Mouse (Mus musculus) adrenal gland, adult 18-20 months (tissue): Measurements from ENCODE around the gene Fignl2. TPM values are rescaled to one million over a fixed set of nuclear protein-coding genes. Genes with fewer than 3 reads are reported as not detected.

ENCODE experiments used
- DNase-seq, 2 experiments: peaks; one replicate each; pipeline ENCODE4 v3.0.0; 2021 to 2022; ENCODE audit warnings: low spot score in 2 of 2
- total RNA-seq, 2 experiments: library from RNA; stranded (reverse); gene quantifications; 1 replicate in 1 of 2; 2 replicates in 1 of 2; pipeline ENCODE4 v1.2.3; 2021

The Fignl2 gene
- total RNA-seq, 2 experiments from 2014 or later, result 4.7 to 7.1 TPM

DNA sequence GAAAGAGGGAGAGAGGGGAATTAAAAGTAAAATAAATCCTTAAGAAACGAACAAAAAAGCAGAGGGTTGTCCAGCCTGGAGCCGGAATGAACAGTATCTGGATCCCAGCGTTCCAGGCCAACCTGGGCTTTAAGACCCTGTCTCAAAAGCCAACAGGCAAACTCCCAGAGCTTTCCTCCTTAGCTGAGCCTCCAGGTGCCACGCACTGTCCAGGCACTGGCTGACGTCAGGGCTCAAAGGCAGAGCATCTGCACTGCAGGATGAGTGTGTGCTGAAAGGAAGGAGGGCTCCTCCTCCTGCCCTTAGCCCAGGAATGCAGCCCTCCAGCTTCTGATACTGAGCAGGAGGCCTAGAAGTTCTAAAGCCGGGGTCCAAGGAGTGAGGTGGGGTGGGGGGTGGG lies 15.6 kb upstream of the Fignl2 start:
- no peak for DNase-seq

DNA sequence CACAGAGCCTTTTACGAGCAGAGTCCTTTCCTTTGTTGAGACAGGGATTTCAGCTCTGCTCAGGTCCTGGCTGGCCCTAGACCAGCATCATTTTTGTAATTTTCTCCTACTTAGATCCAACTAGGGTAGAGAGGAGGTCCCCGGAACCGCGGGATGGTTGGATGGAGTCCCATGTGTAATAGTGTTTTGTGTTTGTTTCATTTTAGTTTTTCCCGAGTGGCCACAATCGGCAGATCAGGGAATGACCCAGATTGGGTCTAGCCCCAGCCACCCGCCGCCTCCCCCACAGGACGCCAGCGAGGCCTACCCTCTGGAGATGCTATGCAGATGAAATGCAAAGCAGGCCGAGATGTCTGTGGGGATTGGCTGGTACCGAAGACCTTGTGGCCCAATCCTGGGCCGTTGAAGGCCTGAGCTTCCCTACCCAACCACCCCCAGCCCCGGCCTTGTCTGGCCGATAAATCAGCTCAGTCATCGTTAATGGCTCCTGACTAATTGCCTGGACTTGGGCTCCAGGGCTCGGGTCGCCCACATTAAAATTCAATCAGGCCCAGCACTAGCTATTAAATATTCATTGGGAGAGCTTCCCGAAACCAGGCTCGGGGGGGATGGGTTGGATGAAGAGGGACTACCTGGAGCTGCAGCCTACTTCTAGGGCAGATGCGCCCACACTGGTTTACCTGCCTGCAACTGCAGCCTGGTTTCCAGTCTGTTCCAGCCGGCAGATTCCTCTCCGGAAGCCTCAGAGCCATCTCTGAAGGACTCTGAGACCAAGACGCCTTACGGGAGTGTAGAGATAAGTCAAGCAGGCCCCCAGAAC lies 14.7 kb upstream of the Fignl2 start:
- no peak for DNase-seq

DNA sequence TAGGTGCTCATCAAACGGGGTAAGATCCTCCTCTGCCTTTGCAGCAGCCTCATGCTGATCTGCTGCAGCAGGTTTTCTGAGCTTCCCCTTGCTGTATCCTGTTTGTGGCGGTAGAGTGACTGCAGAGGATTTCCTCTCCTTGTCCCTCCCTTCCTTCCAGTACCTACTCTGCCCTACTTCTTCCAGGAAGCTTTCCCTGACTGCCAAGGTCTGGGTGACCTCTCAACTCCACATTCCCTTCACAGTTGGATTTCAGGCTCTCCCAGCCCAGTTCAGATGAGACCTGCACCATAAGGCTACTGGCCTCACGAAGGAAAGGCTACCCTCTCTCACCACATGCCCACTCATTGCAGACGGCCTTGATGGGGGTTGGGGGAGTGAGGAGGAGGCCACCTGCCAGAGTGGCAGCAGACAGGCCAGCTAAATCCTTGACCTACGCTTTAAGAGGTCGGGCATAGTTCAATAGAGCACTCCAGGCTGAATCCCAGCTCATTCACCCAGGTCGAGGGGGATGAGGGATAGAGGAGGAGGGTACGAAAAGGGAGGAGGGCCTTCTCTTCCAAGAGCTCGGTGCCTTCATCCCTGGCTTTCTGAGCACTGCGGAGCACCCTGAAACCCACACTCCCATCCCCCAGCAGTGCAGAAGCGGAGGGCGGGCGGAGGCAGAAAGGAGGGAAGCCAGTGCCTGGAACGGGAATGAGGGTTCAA lies 13.9 kb upstream of the Fignl2 start:
- no peak for DNase-seq

DNA sequence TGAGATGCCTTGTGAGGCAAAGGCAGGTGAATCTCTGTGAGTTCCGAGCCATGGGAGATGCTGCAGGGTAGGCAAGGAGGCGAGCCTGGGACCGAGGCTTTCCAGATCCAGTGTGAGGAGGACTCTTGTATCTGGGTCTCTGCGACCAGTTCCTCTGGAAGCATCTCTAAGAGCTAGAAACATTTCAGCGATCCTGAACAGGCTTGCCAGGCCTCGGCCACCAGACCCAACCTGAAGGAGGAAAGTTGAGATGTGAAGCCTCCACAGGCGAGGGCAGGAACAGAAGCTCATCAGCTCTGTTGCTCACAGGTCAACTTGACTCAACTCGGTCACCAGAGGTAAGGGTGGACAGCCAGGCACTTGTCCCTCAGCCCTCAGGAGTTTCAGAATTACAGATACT lies 13.2 kb upstream of the Fignl2 start:
- DNase-seq, result no peak

DNA sequence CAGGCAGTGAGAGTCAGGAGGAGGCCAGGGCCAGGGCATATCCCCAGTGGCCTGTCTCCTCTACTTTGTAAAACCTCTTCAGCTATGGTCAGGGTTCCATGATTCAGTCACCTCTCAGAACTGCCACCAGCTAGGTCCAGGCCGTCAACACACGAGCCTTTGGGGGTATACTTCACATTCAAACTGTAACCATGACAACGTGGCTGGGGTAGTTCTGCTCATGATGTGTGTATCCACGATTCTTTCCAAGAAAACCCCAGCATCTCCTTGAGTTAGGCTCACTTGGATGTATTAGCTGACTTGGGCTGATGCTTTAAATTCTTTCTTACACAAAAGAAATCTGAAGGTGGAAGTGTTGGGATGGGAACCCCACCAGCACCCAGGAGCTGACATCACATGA lies 9.9 kb upstream of the Fignl2 start:
- no peak for DNase-seq

DNA sequence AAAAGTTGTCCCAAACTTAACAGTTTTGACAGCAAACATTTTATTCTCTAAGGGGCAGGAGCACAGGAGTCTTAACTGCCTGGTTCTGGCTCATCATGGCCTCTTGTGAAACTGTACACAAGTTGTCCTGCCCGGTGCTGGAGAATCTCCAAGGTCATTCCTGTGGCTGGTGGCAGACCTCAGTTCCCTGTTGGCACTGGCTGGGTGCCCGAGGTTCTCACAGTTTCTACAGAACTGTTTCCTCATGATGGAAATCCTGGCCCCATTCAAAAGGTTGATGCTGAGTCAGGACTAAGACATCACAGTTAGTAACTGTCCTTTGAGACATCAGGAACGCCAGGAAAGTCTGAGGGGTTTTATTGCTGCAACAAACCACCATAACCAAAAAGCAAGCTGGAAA lies 8.6 kb upstream of the Fignl2 start:
- peak; percentile 67 to 74 for DNase-seq

DNA sequence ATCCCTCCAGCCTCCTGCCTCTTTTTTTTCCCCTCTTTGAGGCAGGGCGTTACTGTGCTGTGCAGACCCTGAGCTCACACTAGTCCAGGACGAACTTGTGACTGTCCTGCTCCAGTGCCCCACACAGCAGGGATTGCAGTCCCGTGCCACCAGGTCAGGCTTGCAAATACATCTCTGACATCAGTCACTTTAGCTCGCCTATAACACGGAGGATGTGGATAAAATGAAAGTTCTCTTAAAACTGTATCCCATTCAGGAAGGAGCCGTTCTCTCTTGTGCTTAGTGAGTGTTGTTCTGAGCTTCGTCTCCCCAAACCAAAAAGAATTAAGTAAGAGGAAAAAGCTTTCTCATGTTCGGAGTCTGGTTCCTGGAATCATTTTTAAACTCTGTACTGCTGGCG lies 8.1 kb upstream of the Fignl2 start:
- DNase-seq, result no peak

DNA sequence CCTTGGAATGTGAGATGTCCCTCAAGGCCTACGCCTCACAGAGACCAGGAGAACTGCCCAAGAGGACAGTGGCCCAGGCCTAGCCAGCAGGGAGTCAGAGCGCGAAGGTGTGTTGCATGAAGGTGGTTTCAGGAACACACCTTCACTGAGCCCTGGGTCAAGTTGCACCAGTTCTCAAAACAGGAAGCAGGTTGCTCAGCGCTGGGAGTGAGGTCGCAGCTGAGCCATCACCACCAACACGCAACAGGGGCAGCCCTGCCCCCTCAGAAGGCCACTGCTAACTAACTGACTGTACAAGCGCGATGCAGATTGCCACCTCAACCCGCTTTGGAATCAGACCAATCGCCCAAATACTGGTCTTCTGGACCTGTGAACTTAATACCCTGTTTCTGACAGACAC lies 6.1 kb upstream of the Fignl2 start:
- DNase-seq, result no peak

DNA sequence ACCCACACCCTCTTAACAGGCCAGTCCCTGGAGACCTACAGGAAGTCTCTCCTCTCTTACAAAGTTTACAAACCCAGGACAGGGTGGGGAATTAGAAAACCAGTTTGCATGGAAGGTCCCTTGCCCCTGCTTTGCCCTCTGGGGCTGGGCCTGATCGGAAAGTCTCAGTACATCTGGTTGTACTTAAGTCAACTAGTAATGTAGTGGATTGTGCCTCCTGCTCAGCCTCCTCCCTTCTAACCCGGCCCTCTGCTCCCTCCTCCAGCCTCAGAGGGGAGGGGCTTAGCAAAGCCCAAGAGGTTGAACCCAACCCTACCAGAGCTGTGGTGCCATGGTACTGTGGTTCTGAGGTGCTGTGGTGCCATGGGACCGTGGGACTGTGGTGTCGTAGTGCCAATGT lies 3.9 kb upstream of the Fignl2 start:
- no peak for DNase-seq

DNA sequence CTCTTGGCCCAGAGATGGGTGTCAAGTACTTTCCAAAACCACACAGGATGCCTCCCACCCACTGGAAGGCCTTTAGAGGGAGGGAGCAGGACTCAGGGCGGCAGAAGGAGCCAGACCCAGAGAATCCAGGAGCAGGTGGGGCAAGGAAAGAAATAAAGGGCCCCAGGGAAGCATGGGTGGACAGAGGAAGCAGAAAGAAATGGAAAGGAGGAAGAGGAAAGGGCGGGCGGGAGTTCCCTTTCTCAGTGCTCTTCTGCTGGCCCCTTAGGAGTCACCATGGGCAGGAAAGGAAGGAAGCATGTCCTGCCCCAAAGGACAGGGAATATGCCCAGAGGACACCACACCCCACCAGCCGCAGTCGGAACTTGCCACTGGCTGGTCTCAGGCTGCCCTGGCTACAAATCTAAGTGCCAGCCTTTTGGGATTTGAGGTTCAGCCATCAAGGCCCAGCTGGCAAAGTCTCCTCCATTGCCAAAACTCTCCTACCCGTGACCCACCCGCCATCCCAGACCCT lies 2.7 kb upstream of the Fignl2 start:
- no peak for DNase-seq

DNA sequence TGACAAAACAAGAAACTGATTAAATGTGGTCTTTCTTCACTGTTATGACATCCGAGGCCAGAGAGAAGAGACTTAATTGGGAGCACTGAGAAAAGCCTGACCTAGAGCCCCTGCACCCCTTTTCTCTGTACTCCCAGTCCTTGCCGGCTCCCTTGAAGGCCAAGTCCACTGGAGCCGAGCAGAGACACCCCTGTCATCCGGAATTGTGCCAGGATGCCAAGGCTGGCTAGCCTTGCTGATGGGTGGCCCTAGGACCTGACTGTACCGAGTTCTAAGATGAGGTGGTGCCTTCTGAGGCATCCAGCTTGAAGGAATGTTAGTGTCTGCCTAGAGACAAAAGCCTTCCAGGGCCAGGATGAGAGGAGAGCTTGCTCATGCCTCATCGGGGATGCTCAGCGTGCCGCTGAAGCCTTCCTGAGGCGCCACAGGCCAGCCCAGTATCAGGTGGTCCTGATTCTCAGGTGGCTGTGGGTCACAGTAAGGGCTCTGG lies 1.7 kb upstream of the Fignl2 start:
- DNase-seq, result peak in 1 of 2 experiments; percentile 43

DNA sequence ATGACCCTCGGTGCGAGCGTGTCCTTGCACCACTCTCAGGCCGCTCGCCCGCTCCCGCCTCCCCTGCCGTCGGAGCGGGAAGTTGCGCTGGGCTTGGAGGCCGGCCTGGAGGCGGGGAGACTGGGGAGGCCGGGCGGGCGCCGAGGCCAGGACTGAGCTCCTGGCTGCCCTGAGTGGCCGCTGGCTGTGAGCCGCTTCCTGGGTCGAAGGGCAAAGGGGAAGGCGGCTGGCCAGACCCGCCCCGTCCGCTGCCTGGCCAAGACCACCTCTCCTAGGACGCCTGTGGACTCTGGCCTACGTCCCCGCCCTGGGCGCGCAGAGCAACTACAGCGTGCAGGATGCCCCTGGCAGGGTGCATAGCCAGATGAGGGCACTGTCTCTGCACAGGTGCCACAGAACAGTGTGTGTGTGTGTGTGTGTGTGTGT lies 377 bp upstream of the Fignl2 start:
- peak; percentile 90 for DNase-seq

DNA sequence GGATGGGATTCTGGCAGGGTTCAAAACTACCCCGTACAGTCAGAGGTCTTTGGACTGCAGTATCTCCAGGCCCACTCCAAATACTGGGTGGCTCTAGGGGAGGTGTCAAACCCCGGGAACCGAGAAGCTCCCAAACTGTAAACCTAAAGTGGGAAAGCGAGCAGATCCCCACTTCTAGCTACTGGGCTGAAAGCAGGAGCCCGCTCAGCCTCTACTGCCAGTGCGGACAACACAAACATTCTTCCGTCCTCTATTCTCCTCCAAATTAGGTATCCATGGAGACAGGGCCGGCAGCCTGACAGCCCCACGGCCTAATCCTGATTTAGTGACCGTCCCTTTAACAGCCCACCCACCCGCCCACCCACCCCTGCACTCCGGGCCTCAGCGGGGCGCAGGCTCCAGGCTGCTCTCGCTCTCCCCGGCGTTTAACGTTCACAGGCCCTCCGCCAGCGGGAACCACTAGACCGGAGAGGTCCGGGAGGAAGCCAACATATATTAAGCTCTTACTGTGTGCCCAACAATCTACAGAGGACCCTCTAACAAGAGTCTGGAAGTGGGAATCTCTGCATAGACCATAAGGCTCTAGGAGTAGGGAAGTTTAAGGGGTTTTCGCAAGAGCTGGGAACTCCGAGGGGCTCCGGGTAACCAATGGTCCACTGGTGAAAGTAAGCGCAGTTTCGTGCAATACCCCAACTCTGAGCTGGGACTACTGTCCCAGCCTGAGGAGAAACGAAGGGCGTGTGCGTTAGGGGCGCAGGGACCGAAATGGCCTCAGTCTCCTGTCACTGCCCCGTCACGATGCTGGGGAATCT lies 1.2 kb downstream of the Fignl2 start:
- no peak for DNase-seq

DNA sequence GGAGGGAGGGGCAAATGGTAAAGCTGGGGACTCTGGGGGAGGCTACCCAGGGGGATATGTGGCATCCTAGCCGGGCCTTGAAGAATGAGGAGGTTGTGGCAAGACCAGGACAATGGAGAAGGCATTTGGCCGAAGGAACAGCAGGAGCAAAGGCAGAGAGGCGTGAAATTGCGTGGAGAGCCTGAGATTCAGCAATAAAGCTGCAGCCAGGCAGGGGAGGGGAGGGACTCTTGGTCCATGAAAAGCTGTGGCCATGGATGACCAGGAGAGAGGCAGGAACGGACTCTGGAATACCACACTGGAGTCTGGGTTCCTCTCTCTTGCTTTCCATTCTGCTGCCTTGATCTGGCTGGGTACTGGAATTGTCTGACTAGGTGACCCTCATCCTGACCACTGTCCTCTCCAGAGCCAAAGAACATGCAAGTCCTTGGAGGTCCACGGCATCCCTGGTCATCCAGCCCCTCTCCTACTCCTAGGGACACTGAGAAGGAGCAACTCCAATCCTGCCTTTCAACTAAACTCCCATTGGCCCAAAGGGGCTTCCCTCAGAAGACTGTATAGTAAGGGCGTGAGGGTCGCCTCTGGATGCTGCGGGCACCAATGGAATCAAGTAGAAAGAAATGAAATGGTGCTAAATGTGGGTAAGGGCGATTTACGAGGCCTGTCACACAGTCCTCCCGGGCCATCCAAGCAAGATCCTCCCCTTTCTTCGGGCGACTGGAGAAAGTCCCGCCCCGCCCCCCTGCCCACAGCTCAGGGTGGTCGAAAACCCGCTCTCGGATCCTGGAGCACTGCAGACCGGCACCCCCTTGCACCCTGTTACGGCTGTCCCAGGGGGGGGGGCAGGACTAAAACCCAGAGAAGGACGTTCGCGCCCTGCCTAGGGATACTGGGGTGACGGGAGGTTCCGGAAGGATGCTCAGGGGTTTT lies 2.0 kb downstream of the Fignl2 start:
- no peak for DNase-seq

DNA sequence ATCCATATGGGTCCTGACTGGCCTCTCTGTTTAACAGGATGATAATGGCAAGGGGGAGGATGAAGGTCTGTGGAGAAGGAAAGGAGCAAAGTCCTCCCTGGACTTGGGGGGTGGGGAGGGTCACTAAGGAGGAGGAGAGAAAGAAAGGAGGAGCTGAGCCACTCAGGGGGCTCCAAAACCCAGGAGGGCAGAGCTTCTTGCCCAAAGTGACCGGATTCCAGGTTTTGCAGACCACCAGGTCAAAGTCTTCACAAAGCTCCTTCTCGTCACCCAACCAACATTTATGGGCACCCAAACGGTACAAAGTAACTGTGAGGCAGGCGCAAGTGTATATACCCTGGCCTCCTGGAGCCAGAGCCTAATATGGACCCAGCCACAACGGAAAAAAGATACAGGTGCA lies 2.7 kb downstream of the Fignl2 start:
- no peak for DNase-seq

DNA sequence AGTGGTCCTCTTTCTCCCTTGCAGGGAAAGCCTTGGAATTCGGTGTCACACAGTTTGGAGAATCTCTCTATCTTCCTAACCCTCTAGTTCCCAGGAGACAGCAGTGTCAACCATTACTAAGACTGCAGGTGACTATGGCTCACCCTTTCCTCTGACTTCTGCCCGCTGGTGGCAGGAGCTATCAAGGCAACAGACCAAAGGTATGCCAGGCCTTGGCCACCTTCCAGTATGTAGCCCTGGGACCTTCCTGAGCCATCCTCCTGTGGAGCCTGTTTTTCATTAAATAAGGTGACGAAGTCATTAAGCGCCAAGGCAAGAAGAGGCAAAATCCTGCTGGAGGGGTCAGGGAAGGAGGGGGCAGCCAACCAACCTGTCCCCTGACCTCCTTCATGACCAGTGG lies 3.2 kb downstream of the Fignl2 start:
- no peak for DNase-seq

DNA sequence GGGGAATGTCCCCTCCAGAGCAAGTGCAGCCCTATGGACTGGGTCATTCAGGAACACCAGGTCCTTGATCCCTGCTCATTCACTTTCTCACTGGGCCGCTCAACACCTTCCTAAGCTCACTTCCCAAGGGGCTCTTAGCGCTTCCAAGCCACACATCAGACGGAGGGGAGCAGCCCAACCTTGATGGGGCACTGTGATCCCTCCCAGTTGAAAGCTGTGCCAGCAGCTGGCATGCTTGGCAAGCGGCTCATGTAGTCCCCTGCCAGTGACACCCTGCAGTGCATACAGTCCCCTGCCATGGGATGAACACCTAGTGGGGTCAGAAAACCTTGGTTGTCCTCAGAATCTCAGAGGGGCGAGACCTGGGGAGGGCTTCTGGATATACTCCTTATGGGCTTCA lies 4.3 kb downstream of the Fignl2 start:
- no peak for DNase-seq

DNA sequence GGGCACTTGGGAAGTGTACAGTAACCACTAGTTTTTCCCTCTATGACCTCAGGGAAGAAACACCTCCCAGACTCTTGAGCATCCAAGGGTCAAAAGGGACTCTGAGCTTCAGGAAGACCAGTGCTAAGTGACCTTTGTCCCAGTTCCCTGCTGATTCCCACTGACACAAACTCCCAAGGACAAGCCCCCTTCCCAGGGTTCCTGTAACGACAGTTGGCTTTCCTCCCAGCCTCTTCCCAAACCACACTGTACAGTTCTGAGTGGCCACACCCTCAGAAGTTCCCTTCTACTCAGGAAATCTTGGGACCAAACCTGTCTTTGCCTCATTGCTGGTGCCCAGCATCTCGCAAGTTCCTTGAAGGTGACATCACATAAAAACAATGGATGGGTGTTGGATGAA lies 5.6 kb downstream of the Fignl2 start:
- no peak for DNase-seq

DNA sequence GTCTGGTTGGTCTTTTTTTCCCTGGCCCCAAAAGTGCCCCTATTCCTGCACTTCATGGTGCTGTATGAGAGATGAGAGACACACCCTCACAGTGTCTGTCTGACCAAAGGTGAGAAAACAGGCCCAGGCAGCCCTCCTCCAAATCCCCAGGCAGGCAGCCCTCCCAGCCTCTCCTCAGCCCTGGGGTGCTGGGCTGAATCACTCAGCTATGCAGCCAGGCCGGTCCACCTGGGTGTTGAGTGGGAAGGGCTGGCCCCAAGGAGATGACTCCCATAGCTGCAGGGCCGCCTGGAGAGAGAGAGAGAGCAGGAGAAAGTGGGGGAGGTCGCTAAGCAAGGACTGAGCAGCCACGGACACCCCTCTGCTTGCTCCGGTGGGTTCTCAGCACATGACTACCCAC lies 7.6 kb downstream of the Fignl2 start:
- DNase-seq, result no peak

DNA sequence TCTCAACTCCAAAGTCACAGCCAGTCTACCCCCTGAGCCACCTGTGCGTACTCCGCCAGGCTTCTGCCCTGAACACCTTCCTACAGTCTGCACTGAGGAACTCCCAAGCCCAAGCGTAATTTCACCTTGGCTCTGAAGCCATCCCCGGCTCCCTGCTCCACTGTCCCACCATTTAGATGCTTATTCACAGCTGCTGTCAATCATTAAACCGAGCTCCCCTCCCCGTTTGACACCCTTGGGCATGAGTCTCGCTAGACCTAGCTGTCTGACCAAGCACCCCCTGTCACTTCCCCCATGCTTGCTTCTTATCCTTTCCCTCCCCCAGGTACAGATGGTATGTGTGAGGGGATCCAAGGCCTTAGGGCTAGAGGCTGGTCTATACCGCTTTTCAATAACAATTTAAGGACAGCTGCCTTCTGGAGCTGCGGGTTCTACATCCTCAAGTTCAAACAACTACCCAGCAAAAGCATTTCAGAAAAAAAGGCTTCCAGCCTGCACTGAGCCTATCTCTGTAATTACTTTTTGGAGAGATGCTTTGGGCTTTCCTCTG lies 8.7 kb downstream of the Fignl2 start:
- no peak for DNase-seq
